Mouse (Mus musculus): ENCODE measurements around the gene Map3k15.

Map3k15 gene

GRCm38 (mm10) chrX:160135719-160136118, 147.5 kb downstream of the Map3k15 start:
- no peak for DNase-seq

- no peak for DNase-seq
These were observed 147.9 kb downstream of the Map3k15 start for GRCm38 (mm10) chrX:160136153-160136552.

- no peak for DNase-seq
These were observed 149.1 kb downstream of the Map3k15 start for GRCm38 (mm10) chrX:160137177-160137860.

GRCm38 (mm10) chrX:160137861-160138717, 149.9 kb downstream of the Map3k15 start, which contains the start of gene Pdha1:
Gene Pdha1 (minus strand): TSS chrX:160138413.
- peak; percentile 90 for DNase-seq

- no peak for DNase-seq
These were observed 158.6 kb downstream of the Map3k15 start for GRCm38 (mm10) chrX:160146806-160147205.

GRCm38 (mm10) chrX:160147406-160147805, 159.2 kb downstream of the Map3k15 start:
- no peak for DNase-seq

- no peak for DNase-seq
These were observed 160.6 kb downstream of the Map3k15 start for GRCm38 (mm10) chrX:160148859-160149258.

GRCm38 (mm10) chrX:160153147-160153815, 165.0 kb downstream of the Map3k15 start:
- no peak for DNase-seq

GRCm38 (mm10) chrX:160164259-160164658, 176.0 kb downstream of the Map3k15 start:
- no peak for DNase-seq

GRCm38 (mm10) chrX:160166246-160166985, 178.2 kb downstream of the Map3k15 start:
- DNase-seq = no peak

GRCm38 (mm10) chrX:160170150-160170549, 181.9 kb downstream of the Map3k15 start:
- peak; percentile 21 for DNase-seq

Data from cerebellum, adult 9-11 months (tissue).